Mouse (Mus musculus): ENCODE results near the gene Mid1. TPM values are rescaled to one million over a fixed set of nuclear protein-coding genes. Genes with fewer than 3 reads are reported as not detected.
"Not testable (repeated sequence)": the region's sequence is repeated elsewhere in the genome, so short reads cannot be mapped to it uniquely, and the experiment has no call there.

The Mid1 gene
- total RNA-seq, 1 experiment from 2014 or later: 9.8 TPM

DNA sequence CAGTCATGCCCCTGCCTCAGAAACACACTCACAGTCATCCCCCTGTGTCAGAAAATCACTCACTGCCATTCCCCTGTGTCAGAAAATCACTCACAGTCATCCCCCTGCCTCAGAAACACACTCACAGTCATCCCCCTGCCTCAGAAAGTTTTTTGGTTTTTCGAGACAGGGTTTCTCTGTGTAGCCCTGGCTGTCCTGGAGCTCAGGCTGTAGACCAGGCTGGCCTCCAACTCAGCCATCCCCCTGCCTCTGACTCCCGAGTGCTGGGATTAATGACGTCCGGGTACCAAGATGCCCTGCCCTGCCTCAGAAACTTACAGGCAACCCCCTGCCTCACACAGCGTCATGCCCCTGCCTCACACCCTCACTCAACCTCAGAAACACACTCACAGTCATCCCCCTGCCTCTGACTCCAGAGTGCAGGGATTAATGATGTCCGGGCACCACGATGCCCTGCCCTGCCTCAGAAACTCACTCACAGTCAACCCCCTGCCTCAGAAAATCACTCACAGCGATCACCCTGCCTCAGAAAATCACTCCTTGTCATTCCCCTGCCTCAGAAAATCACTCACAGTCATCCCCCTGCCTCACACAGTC lies 308.1 kb downstream of the Mid1 start:
- ATAC-seq (ENCODE audit: extremely low read depth, insufficient number of reproducible peaks, low FRiP score, poor library complexity, severe bottlenecking): not testable (repeated sequence)

- not testable (repeated sequence) for ATAC-seq (ENCODE audit: extremely low read depth, insufficient number of reproducible peaks, low FRiP score, poor library complexity, severe bottlenecking)
Measured at GRCm38 (mm10) chrX:169994011-169994865, 309.2 kb downstream of the Mid1 start.

GRCm38 (mm10) chrX:169994866-169995711 lies 310.1 kb downstream of the Mid1 start:
- ATAC-seq (ENCODE audit: extremely low read depth, insufficient number of reproducible peaks, low FRiP score, poor library complexity, severe bottlenecking): not testable (repeated sequence)

DNA sequence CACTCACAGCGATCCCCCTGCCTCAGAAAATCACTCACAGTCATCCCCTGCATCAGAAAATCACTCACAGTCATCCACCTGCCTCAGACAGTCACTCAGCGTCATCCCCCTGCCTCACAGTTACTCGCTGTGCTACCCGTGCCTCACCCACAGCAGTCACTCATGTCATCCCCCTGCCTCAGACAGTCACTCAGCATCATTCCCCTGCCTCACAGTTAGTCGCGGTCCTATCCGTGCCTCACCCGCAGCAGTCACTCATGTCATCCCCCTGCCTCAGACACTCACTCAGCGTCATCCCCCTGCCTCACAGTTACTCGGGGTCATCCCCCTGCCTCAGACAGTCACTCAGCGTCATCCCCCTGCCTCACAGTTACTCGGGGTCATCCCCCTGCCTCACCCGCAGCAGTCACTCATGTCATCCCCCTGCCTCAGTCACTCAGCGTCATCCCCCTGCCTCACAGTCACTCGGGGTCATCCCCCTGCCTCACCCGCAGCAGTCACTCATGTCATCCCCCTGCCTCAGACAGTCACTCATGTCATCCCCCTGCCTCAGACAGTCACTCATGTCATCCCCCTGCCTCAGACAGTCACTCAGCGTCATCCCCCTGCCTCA lies 311.0 kb downstream of the Mid1 start:
- ATAC-seq (ENCODE audit: extremely low read depth, insufficient number of reproducible peaks, low FRiP score, poor library complexity, severe bottlenecking): not testable (repeated sequence)

GRCm38 (mm10) chrX:169996926-169997325 lies 311.9 kb downstream of the Mid1 start:
- peak; percentile 35 for ATAC-seq (ENCODE audit: extremely low read depth, insufficient number of reproducible peaks, low FRiP score, poor library complexity, severe bottlenecking)

DNA sequence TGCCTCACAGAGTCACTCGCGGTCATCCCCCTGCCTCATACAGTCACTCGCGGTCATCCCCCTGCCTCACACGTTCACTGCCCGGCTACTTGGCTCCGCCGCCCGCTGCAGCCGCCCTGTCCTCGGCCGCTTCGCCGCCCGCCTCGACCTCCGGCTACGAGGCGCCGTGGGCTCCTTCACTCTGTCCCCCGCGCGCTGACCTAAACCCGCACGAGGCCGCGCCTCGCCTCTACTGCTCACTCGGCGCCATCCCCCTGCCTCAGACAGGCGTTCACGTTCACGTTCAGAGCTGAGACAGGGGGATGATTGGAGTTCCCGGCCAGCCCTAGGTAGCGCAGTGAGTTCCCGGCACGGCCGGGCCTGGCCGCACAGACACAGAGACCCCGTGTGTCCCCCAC lies 312.5 kb downstream of the Mid1 start:
- not testable (repeated sequence) for ATAC-seq (ENCODE audit: extremely low read depth, insufficient number of reproducible peaks, low FRiP score, poor library complexity, severe bottlenecking)

GRCm38 (mm10) chrX:169997854-169998456 lies 313.0 kb downstream of the Mid1 start:
- peak; percentile 59 for ATAC-seq (ENCODE audit: extremely low read depth, insufficient number of reproducible peaks, low FRiP score, poor library complexity, severe bottlenecking)

GRCm38 (mm10) chrX:169998559-169999219 lies 313.7 kb downstream of the Mid1 start:
- not testable (repeated sequence) for ATAC-seq (ENCODE audit: extremely low read depth, insufficient number of reproducible peaks, low FRiP score, poor library complexity, severe bottlenecking)

GRCm38 (mm10) chrX:169999226-169999883 lies 314.4 kb downstream of the Mid1 start:
- not testable (repeated sequence) for ATAC-seq (ENCODE audit: extremely low read depth, insufficient number of reproducible peaks, low FRiP score, poor library complexity, severe bottlenecking)

GRCm38 (mm10) chrX:169999912-170000641 lies 315.1 kb downstream of the Mid1 start:
- ATAC-seq (ENCODE audit: extremely low read depth, insufficient number of reproducible peaks, low FRiP score, poor library complexity, severe bottlenecking): not testable (repeated sequence)

GRCm38 (mm10) chrX:170000642-170001387 lies 315.8 kb downstream of the Mid1 start:
- ATAC-seq (ENCODE audit: extremely low read depth, insufficient number of reproducible peaks, low FRiP score, poor library complexity, severe bottlenecking): not testable (repeated sequence)

GRCm38 (mm10) chrX:170001388-170001695 lies 316.3 kb downstream of the Mid1 start:
- ATAC-seq (ENCODE audit: extremely low read depth, insufficient number of reproducible peaks, low FRiP score, poor library complexity, severe bottlenecking): not testable (repeated sequence)

- ATAC-seq (ENCODE audit: extremely low read depth, insufficient number of reproducible peaks, low FRiP score, poor library complexity, severe bottlenecking): not testable (repeated sequence)
Measured at GRCm38 (mm10) chrX:170002510-170003197, 317.7 kb downstream of the Mid1 start.

- ATAC-seq (ENCODE audit: extremely low read depth, insufficient number of reproducible peaks, low FRiP score, poor library complexity, severe bottlenecking): not testable (repeated sequence)
Measured at GRCm38 (mm10) chrX:170003536-170003935, 318.5 kb downstream of the Mid1 start.

DNA sequence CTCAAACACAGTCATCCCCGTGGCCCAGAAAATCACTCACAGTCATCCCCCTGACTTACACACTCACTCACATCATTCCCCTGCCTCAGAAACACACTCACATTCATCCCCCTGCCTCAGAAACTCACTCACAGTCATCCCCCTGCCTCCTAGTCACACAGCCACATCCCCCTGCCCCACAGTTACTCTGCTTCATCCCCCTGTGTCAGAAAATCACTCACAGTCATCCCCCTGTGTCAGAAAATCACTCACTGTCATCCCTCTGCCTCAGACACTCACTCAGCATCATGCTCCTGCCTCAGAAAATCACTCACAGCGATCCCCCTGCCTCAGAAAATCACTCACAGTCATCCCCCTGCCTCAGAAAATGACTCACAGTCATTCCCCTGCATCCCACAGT lies 319.2 kb downstream of the Mid1 start:
- not testable (repeated sequence) for ATAC-seq (ENCODE audit: extremely low read depth, insufficient number of reproducible peaks, low FRiP score, poor library complexity, severe bottlenecking)

- not testable (repeated sequence) for ATAC-seq (ENCODE audit: extremely low read depth, insufficient number of reproducible peaks, low FRiP score, poor library complexity, severe bottlenecking)
Measured at GRCm38 (mm10) chrX:170004793-170005192, 319.8 kb downstream of the Mid1 start.
